Mouse (Mus musculus) CH12.LX (cell line): ENCODE data around the gene Edar. TPM values are rescaled to one million over a fixed set of nuclear protein-coding genes. Genes with fewer than 3 reads are reported as not detected.

Experiments used
- DNase-seq: peaks from one replicate; pipeline ENCODE4 v3.0.0-alpha.2; 2013; ENCODE audit errors: extremely low read depth
- H3K27ac ChIP-seq: 2 replicates; pipeline ENCODE4 v1.5.1; 2012; ENCODE audit warnings: low read depth, mild to moderate bottlenecking, control low read depth, moderate library complexity; ENCODE audit not compliant: insufficient read depth
- H3K27me3 ChIP-seq: replicated peaks from 2 replicates; pipeline ENCODE3; 2012; ENCODE audit warnings: inconsistent platforms
- H3K36me3 ChIP-seq, 2 experiments: replicated peaks in 1 of 2; 2 replicates each; pipeline versions ENCODE3 to v1.6.1; 2012; ENCODE audit warnings: inconsistent platforms in 1 of 2, low read length in 1 of 2, mild to moderate bottlenecking in 1 of 2, mixed read lengths in 1 of 2, moderate library complexity in 1 of 2; ENCODE audit not compliant: control insufficient read depth in 1 of 2, insufficient read depth in 1 of 2
- H3K4me1 ChIP-seq, 2 experiments: 2 replicates each; pipeline ENCODE4 v1.6.1; 2012; ENCODE audit warnings: inconsistent platforms in 1 of 2, moderate library complexity in 1 of 2; ENCODE audit not compliant: insufficient read depth in 2 of 2, control insufficient read depth in 1 of 2
- H3K4me2 ChIP-seq: 2 replicates; pipeline ENCODE4 v1.6.1; 2012; ENCODE audit warnings: low read depth, mild to moderate bottlenecking, control low read depth; ENCODE audit not compliant: poor library complexity, insufficient read depth, severe bottlenecking
- H3K4me3 ChIP-seq, 3 experiments: fragments of 150-350 bp in 1 of 3; sonication (generic) in 1 of 3; replicated peaks in 1 of 3; 2 replicates each; pipeline versions ENCODE3 to v1.5.1; 2011 to 2012; ENCODE audit warnings: low read depth in 2 of 3, low read length in 2 of 3, mild to moderate bottlenecking in 2 of 3, moderate library complexity in 2 of 3, control low read depth in 1 of 3, improper control_type of control experiment in 1 of 3, inconsistent platforms in 1 of 3, mixed read lengths in 1 of 3; ENCODE audit not compliant: poor library complexity in 1 of 3
- H3K79me2 ChIP-seq: replicated peaks from 2 replicates; pipeline ENCODE4 v1.6.1; 2012; ENCODE audit warnings: mild to moderate bottlenecking, moderate library complexity; ENCODE audit not compliant: control insufficient read depth, poor library complexity, insufficient read depth, severe bottlenecking; ENCODE audit errors: extremely low read depth
- H3K9ac ChIP-seq: 2 replicates; pipeline ENCODE4 v1.6.1; 2012; ENCODE audit warnings: low read depth, mild to moderate bottlenecking, control low read depth, moderate library complexity; ENCODE audit not compliant: insufficient read depth
- H3K9me3 ChIP-seq: replicated peaks from 2 replicates; pipeline ENCODE3; 2012; ENCODE audit warnings: low read length, inconsistent platforms, mixed read lengths
- CTCF ChIP-seq, 2 experiments: IDR thresholded peaks in 1 of 2; conservative IDR thresholded peaks in 1 of 2; 2 replicates each; pipeline ENCODE4 v1.5.1; 2011 to 2012; ENCODE audit warnings: low read depth in 2 of 2, low read length in 2 of 2, improper control_type of control experiment in 1 of 2, inconsistent platforms in 1 of 2, mild to moderate bottlenecking in 1 of 2, moderate library complexity in 1 of 2
- ELF1 ChIP-seq: IDR thresholded peaks from 2 replicates; pipeline ENCODE4 v1.6.1; 2014; ENCODE audit warnings: low read depth, mild to moderate bottlenecking, inconsistent platforms, low read length, improper control_type of control experiment
- IRF4 ChIP-seq: IDR thresholded peaks from 2 replicates; pipeline ENCODE4 v1.6.1; 2014; ENCODE audit warnings: low read depth, mild to moderate bottlenecking, inconsistent platforms, low read length, improper control_type of control experiment
- JUN ChIP-seq: IDR thresholded peaks from 2 replicates; pipeline ENCODE4 v1.6.1; 2011; ENCODE audit warnings: low read depth, mild to moderate bottlenecking, low read length, improper control_type of control experiment, moderate library complexity; ENCODE audit not compliant: insufficient read depth
- MAX ChIP-seq: IDR thresholded peaks from 2 replicates; pipeline ENCODE4 v1.6.1; 2011; ENCODE audit warnings: low read length, improper control_type of control experiment
- MXI1 ChIP-seq: IDR thresholded peaks from 2 replicates; pipeline ENCODE4 v1.6.1; 2011; ENCODE audit warnings: mild to moderate bottlenecking, low read depth, low read length, improper control_type of control experiment
- TCF12 ChIP-seq: IDR thresholded peaks from 2 replicates; pipeline ENCODE4 v1.6.1; 2014; ENCODE audit warnings: low read depth, mild to moderate bottlenecking, inconsistent platforms, low read length, improper control_type of control experiment
- UBTF ChIP-seq: IDR thresholded peaks from 2 replicates; pipeline ENCODE4 v1.6.1; 2012; ENCODE audit warnings: low read depth, mild to moderate bottlenecking, inconsistent platforms, low read length, improper control_type of control experiment, moderate library complexity
- ZC3H11A ChIP-seq: IDR thresholded peaks from 2 replicates; pipeline ENCODE4 v1.6.1; 2012; ENCODE audit warnings: low read depth, mild to moderate bottlenecking, inconsistent platforms, low read length, improper control_type of control experiment
- ZNF384 ChIP-seq: IDR thresholded peaks from 2 replicates; pipeline ENCODE4 v1.6.1; 2012; ENCODE audit warnings: low read depth, low read length, improper control_type of control experiment, inconsistent platforms
- dilution Hi-C: fragments of 300-500 bp; cut with MboI; formaldehyde crosslinking; loops from 2 replicates; pipeline ENCODE4 v1.14.3; 2020; ENCODE audit warnings: low sequenced_read_pairs; ENCODE audit not compliant: extremely low pct_unique_long_range_greater_than_20kb, extremely low pct_ligation_motif_present
- in situ Hi-C: fragments of 300-500 bp; cut with MboI; formaldehyde crosslinking; loops from 3 replicates; pipeline ENCODE4 v1.14.3; 2019; ENCODE audit warnings: low sequenced_read_pairs, low pct_ligation_motif_present, low pct_unique_long_range_greater_than_20kb, mixed read lengths
- polyA plus RNA-seq: library from polyadenylated mRNA; unstranded; fragments of >175 nt; gene quantifications from 2 replicates; pipeline ENCODE4 v1.2.1, GENCODE M21; 2012; ENCODE audit warnings: low read depth; ENCODE audit not compliant: insufficient read length
- total RNA-seq, 2 experiments: library from RNA; depleted of rRNA; stranded (reverse); fragments of 300-350 nt in 1 of 2; fragments of >200 nt in 1 of 2; gene quantifications; 2 replicates each; pipeline ENCODE4 v1.2.3; 2012 to 2014

The Edar gene
- total and polyA plus RNA-seq, 3 experiments: not detected

- in situ Hi-C loops (loop anchor here (25.0 kb wide), 1 partner anchor 1182 kb away; no protein-coding TSS in a partner anchor), dilution Hi-C loops (no loop called here)
- peaks cover 7% of the 10 kb centered on the region for H3K27me3 ChIP-seq
- no peak for DNase-seq
- no peaks in the 10 kb centered on the region for H3K79me2 ChIP-seq
- TF ChIP-seq ZNF384 (no peak), TCF12 (no peak), MAX (no peak), ELF1 (no peak), MXI1 (no peak), IRF4 (no peak)
- H3K9ac ChIP-seq: no peak overlapping the region
- no peaks in the 10 kb centered on the region for H3K9me3 ChIP-seq
- no peaks in the 10 kb centered on the region for H3K36me3 ChIP-seq
- H3K4me2 ChIP-seq: no peak overlapping the region
- H3K4me1 ChIP-seq: peaks cover 2 to 25% of the 10 kb centered on the region in 2 experiments
- H3K27ac ChIP-seq: no peak overlapping the region
- H3K4me3 ChIP-seq: no peak overlapping the region
Measured at GRCm38 (mm10) chr10:58619266-58619665, 56.2 kb downstream of the Edar start.

- dilution Hi-C loops: no loop called here
- H3K4me3 ChIP-seq: no peak overlapping the region
- no peaks in the 10 kb centered on the region for H3K9me3 ChIP-seq
- no peak overlapping the region for H3K9ac ChIP-seq
- in situ Hi-C loops: loop anchor here (25.0 kb wide), 1 partner anchor 1181 kb away; no protein-coding TSS in a partner anchor
- TF ChIP-seq ZNF384: no peak
- no peak for DNase-seq
- H3K27me3 ChIP-seq: peaks cover 8% of the 10 kb centered on the region
- no peak overlapping the region for H3K27ac ChIP-seq
- H3K4me1 ChIP-seq: peaks cover 2 to 25% of the 10 kb centered on the region in 2 experiments
- no peaks in the 10 kb centered on the region for H3K79me2 ChIP-seq
- no peaks in the 10 kb centered on the region for H3K36me3 ChIP-seq
- H3K4me2 ChIP-seq: no peak overlapping the region
Measured at GRCm38 (mm10) chr10:58618501-58619216, 56.8 kb downstream of the Edar start.

- H3K9ac ChIP-seq: no peak overlapping the region
- H3K4me3 ChIP-seq: no peak overlapping the region
- no peak overlapping the region for H3K27ac ChIP-seq
- in situ Hi-C loops (loop anchor here (25.0 kb wide), 1 partner anchor 1179 kb away; no protein-coding TSS in a partner anchor), dilution Hi-C loops (no loop called here)
- peaks cover 11% of the 10 kb centered on the region for H3K27me3 ChIP-seq
- H3K4me1 ChIP-seq: peaks cover 2 to 28% of the 10 kb centered on the region in 2 experiments
- H3K4me2 ChIP-seq: no peak overlapping the region
- H3K36me3 ChIP-seq: no peaks in the 10 kb centered on the region
- no peak for DNase-seq
- no peaks in the 10 kb centered on the region for H3K9me3 ChIP-seq
- H3K79me2 ChIP-seq: no peaks in the 10 kb centered on the region
- TF ChIP-seq UBTF: no peak
- no peak for TF ChIP-seq ZC3H11A
- TF ChIP-seq CTCF (conservative IDR thresholded peaks at IDR 0.05 in 1 of 2, IDR thresholded peaks at IDR 0.05 in 1 of 2; ENCODE audit: low read depth in 2 of 2, low read length in 2 of 2): no peak
- TF ChIP-seq JUN: no peak
Measured at GRCm38 (mm10) chr10:58616565-58616964, 58.9 kb downstream of the Edar start.
